16 mouse cellular contexts compared by ENCODE assay signal in the genomic region with DNA sequence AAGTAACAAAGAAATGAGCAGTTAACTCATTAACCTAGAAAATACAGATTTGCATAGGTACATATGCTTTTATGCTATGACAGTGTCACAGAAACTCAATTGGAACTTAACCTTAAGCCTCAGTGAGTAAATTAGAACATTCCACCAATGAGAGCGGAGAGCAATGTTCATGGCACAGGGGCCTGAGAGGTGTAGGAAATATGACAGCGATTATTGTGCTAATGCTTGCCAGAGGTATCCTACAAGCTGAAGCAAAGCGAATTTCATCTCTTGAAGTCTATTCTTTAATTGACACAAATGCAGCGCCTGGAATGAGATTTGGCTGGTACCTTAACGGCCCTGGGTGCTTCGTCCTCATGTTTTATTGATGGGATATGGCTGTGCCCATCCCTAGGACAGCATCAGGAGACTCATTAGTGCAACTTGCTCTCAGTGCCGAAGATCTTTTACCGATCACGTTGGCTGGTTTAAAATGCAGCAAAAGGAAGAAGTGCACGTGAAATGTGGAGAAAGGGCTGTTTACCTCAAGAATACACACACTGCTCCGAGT.
"Had no signal": no experiment of that assay in that cellular context is flagged by ENCODE, and none has a peak within 500 bp of the region (broad histone marks: within the 10 kb centered on the region; RNA-seq: fewer than 3 reads in every experiment).

No protein-coding gene starts in this region.

- H3K4me1 ChIP-seq: limb, embryonic 10.5 days; liver, embryonic 15.5 days had no signal

- H3K4me3 ChIP-seq: layer of hippocampus, adult 2 months; left cerebral cortex, adult 2 months; limb, embryonic 10.5 days; liver, embryonic 15.5 days had no signal

- H3K27ac ChIP-seq: kidney, postnatal 0 days; layer of hippocampus, adult 2 months; left cerebral cortex, adult 2 months; limb, embryonic 10.5 days; liver, embryonic 15.5 days had no signal

- DNase-seq: kidney, adult 11 months; kidney, adult 9 months; kidney, postnatal 4 days; lung, adult 2 months; lung, postnatal 36 days; right cerebral cortex, postnatal 4 days; spleen, adult 18-20 months; thymus, adult 18-20 months; thymus, postnatal 14 days had no signal

- H3K4me2 ChIP-seq: liver, embryonic 11.5 days; liver, embryonic 15.5 days had no signal

- H3K27me3 ChIP-seq: liver, embryonic 15.5 days had no signal

- H3K9me3 ChIP-seq: limb, embryonic 10.5 days; liver, embryonic 15.5 days had no signal

- H3K36me3 ChIP-seq: limb, embryonic 10.5 days; liver, embryonic 15.5 days had no signal

- ATAC-seq: lung, postnatal 0 days had no signal

- H3K9ac ChIP-seq: liver, embryonic 15.5 days had no signal
